Mouse (Mus musculus) MEL (cell line): Measurements from ENCODE around the gene Dennd1b. TPM values are rescaled to one million over a fixed set of nuclear protein-coding genes. Genes with fewer than 3 reads are reported as not detected.

Experiments used
- DNase-seq: peaks from one replicate; pipeline ENCODE4 v3.0.0; 2011; ENCODE audit warnings: low read depth, low spot score
- H3K27ac ChIP-seq: 2 replicates; pipeline ENCODE4 v1.5.1; 2012; ENCODE audit warnings: low read depth, mild to moderate bottlenecking, control low read depth, low read length, moderate library complexity; ENCODE audit not compliant: control insufficient read depth
- H3K27me3 ChIP-seq, 2 experiments: fragments of 150-350 bp in 1 of 2; sonication (generic) in 1 of 2; 2 replicates each; pipeline ENCODE4 v1.6.1; 2012; ENCODE audit warnings: low read length in 2 of 2, mild to moderate bottlenecking in 2 of 2, improper control_type of control experiment in 1 of 2, moderate library complexity in 1 of 2; ENCODE audit not compliant: insufficient read depth in 2 of 2, control insufficient read depth in 1 of 2
- H3K36me3 ChIP-seq, 2 experiments: 2 replicates each; pipeline ENCODE4 v1.6.1; 2012 to 2014; ENCODE audit warnings: low read length in 2 of 2, improper control_type of control experiment in 1 of 2, inconsistent platforms in 1 of 2, mild to moderate bottlenecking in 1 of 2; ENCODE audit not compliant: insufficient read depth in 2 of 2, control insufficient read depth in 1 of 2
- H3K4me1 ChIP-seq, 2 experiments: fragments of 150-350 bp in 1 of 2; sonication (generic) in 1 of 2; 2 replicates each; pipeline ENCODE4 v1.6.1; 2012; ENCODE audit warnings: low read length in 2 of 2, improper control_type of control experiment in 1 of 2, mild to moderate bottlenecking in 1 of 2; ENCODE audit not compliant: insufficient read depth in 2 of 2, control insufficient read depth in 1 of 2
- H3K4me3 ChIP-seq, 2 experiments: fragments of 150-350 bp in 1 of 2; sonication (generic) in 1 of 2; 2 replicates each; pipeline ENCODE4 v1.5.1; 2012; ENCODE audit warnings: low read depth in 2 of 2, low read length in 2 of 2, mild to moderate bottlenecking in 2 of 2, moderate library complexity in 2 of 2, control low read depth in 1 of 2, improper control_type of control experiment in 1 of 2; ENCODE audit not compliant: control insufficient read depth in 1 of 2, insufficient read depth in 1 of 2
- H3K79me2 ChIP-seq: 2 replicates; pipeline ENCODE4 v1.6.1; 2012; ENCODE audit warnings: mild to moderate bottlenecking, low read length, moderate library complexity; ENCODE audit not compliant: control insufficient read depth, poor library complexity, insufficient read depth
- H3K9ac ChIP-seq: 2 replicates; pipeline ENCODE4 v1.6.1; 2012; ENCODE audit warnings: low read depth, mild to moderate bottlenecking, control low read depth, low read length, moderate library complexity; ENCODE audit not compliant: control insufficient read depth, poor library complexity, severe bottlenecking
- H3K9me3 ChIP-seq: fragments of 150-350 bp; sonication (generic); replicated peaks from 2 replicates; pipeline ENCODE4 v1.6.1; 2012; ENCODE audit warnings: mild to moderate bottlenecking, low read length, improper control_type of control experiment, moderate library complexity; ENCODE audit not compliant: insufficient read depth
- CHD1 ChIP-seq: IDR thresholded peaks from 2 replicates; pipeline ENCODE4 v1.6.1; 2012; ENCODE audit warnings: low read depth, mild to moderate bottlenecking, inconsistent platforms, low read length, improper control_type of control experiment
- CHD2 ChIP-seq: IDR thresholded peaks from 2 replicates; pipeline ENCODE4 v1.6.1; 2011; ENCODE audit warnings: low read length, improper control_type of control experiment
- CTCF ChIP-seq, 3 experiments: IDR thresholded peaks in 2 of 3; conservative IDR thresholded peaks in 1 of 3; 2 replicates each; pipeline ENCODE4 v1.5.1; 2011 to 2012; ENCODE audit warnings: low read length in 3 of 3, low read depth in 2 of 3, mild to moderate bottlenecking in 2 of 3, improper control_type of control experiment in 1 of 3, inconsistent platforms in 1 of 3, mixed read lengths in 1 of 3, moderate library complexity in 1 of 3; ENCODE audit not compliant: control insufficient read depth in 1 of 3, insufficient read depth in 1 of 3, poor library complexity in 1 of 3, severe bottlenecking in 1 of 3
- ELF1 ChIP-seq: IDR thresholded peaks from 2 replicates; pipeline ENCODE4 v1.6.1; 2014; ENCODE audit warnings: low read depth, mild to moderate bottlenecking, inconsistent platforms, low read length, improper control_type of control experiment, moderate library complexity
- ETS1 ChIP-seq: IDR thresholded peaks from 2 replicates; pipeline ENCODE4 v1.6.1; 2012; ENCODE audit warnings: low read depth, mild to moderate bottlenecking, inconsistent platforms, low read length, improper control_type of control experiment, moderate library complexity
- GABPA ChIP-seq: IDR thresholded peaks from 2 replicates; pipeline ENCODE4 v1.6.1; 2012; ENCODE audit warnings: low read depth, mild to moderate bottlenecking, inconsistent platforms, low read length, improper control_type of control experiment, moderate library complexity
- GATA1 ChIP-seq: IDR thresholded peaks from 2 replicates; pipeline ENCODE4 v1.6.1; 2011; ENCODE audit warnings: low read depth, low read length, improper control_type of control experiment
- HCFC1 ChIP-seq: IDR thresholded peaks from 2 replicates; pipeline ENCODE4 v1.6.1; 2012; ENCODE audit warnings: low read depth, mild to moderate bottlenecking, inconsistent platforms, low read length, improper control_type of control experiment, moderate library complexity
- JUND ChIP-seq: IDR thresholded peaks from 2 replicates; pipeline ENCODE4 v1.6.1; 2011; ENCODE audit warnings: low read depth, mild to moderate bottlenecking, improper control_type of control experiment, low read length
- MAFK ChIP-seq: IDR thresholded peaks from 2 replicates; pipeline ENCODE4 v1.6.1; 2011; ENCODE audit warnings: low read depth, mild to moderate bottlenecking, low read length, improper control_type of control experiment, borderline replicate concordance
- MAZ ChIP-seq: IDR thresholded peaks from 2 replicates; pipeline ENCODE4 v1.6.1; 2012; ENCODE audit warnings: low read depth, mild to moderate bottlenecking, inconsistent platforms, low read length, improper control_type of control experiment
- MEF2A ChIP-seq: IDR thresholded peaks from 2 replicates; pipeline ENCODE4 v1.6.1; 2014; ENCODE audit warnings: low read depth, mild to moderate bottlenecking, inconsistent platforms, low read length, improper control_type of control experiment; ENCODE audit not compliant: poor library complexity, insufficient replicate concordance, severe bottlenecking; ENCODE audit errors: extremely low read depth
- MXI1 ChIP-seq: IDR thresholded peaks from 2 replicates; pipeline ENCODE4 v1.6.1; 2011; ENCODE audit warnings: mild to moderate bottlenecking, low read depth, low read length, improper control_type of control experiment
- NELFE ChIP-seq: IDR thresholded peaks from 2 replicates; pipeline ENCODE4 v1.6.1; 2011; ENCODE audit warnings: low read depth, low read length, improper control_type of control experiment
- POLR2A ChIP-seq, 2 experiments: IDR thresholded peaks; 2 replicates each; pipeline ENCODE4 v1.6.1; 2011 to 2012; ENCODE audit warnings: low read length in 2 of 2, mild to moderate bottlenecking in 2 of 2, control low read depth in 1 of 2, improper control_type of control experiment in 1 of 2, low read depth in 1 of 2, moderate library complexity in 1 of 2; ENCODE audit not compliant: control insufficient read depth in 1 of 2, insufficient read depth in 1 of 2, poor library complexity in 1 of 2
- POLR2AphosphoS5 ChIP-seq: IDR thresholded peaks from 2 replicates; pipeline ENCODE4 v1.6.1; 2012; ENCODE audit warnings: low read depth, borderline replicate concordance, mild to moderate bottlenecking, inconsistent platforms, low read length, moderate library complexity, mixed read lengths
- SIN3A ChIP-seq: IDR thresholded peaks from 2 replicates; pipeline ENCODE4 v1.6.1; 2012; ENCODE audit warnings: low read length, improper control_type of control experiment, inconsistent platforms
- TCF12 ChIP-seq: IDR thresholded peaks from 2 replicates; pipeline ENCODE4 v1.6.1; 2014; ENCODE audit warnings: low read depth, mild to moderate bottlenecking, inconsistent platforms, low read length, improper control_type of control experiment, moderate library complexity
- UBTF ChIP-seq: IDR thresholded peaks from 2 replicates; pipeline ENCODE4 v1.6.1; 2012; ENCODE audit warnings: low read depth, mild to moderate bottlenecking, inconsistent platforms, low read length, improper control_type of control experiment, moderate library complexity, borderline replicate concordance; ENCODE audit not compliant: insufficient read depth
- USF1 ChIP-seq: IDR thresholded peaks from 2 replicates; pipeline ENCODE4 v1.6.1; 2014; ENCODE audit warnings: low read depth, mild to moderate bottlenecking, inconsistent platforms, low read length, improper control_type of control experiment, moderate library complexity
- ZMIZ1 ChIP-seq: IDR thresholded peaks from 2 replicates; pipeline ENCODE4 v1.6.1; 2012; ENCODE audit warnings: low read depth, mild to moderate bottlenecking, inconsistent platforms, low read length, improper control_type of control experiment, moderate library complexity
- polyA plus RNA-seq, 2 experiments: library from polyadenylated mRNA; stranded (reverse) in 1 of 2; unstranded in 1 of 2; fragments of >175 nt in 1 of 2; fragments of >200 nt in 1 of 2; gene quantifications; 2 replicates each; pipeline versions ENCODE4 v1.2.1 to v1.2.4; 2012; ENCODE audit warnings: low replicate concordance in 2 of 2, low read depth in 1 of 2; ENCODE audit not compliant: insufficient read length in 2 of 2, insufficient read depth in 1 of 2, missing spikeins in 1 of 2
- total RNA-seq: library from RNA; depleted of rRNA; stranded (reverse); fragments of 300-350 nt; gene quantifications from 2 replicates; pipeline ENCODE4 v1.2.3, GENCODE M21; 2012; rRNA removed

Gene Dennd1b
- total RNA-seq (4.1 and 4.9 TPM in 2 replicates), polyA plus RNA-seq (1 to 10 TPM in 1 of 2 experiments, not detected in 1; 3.9 TPM)

- TF ChIP-seq UBTF (peak; percentile 8; the same call in 1 of the 2 replicates), USF1 (no peak), SIN3A (peak; percentile 39; the same call in 1 of the 2 replicates), HCFC1 (peak; percentile 17; the same call in 1 of the 2 replicates), GABPA (no peak), NELFE (0 out of 2 replicates have a peak, but pooled peaks have one; percentile 31), ELF1 (peak; percentile 86), MAZ (0 out of 2 replicates have a peak, but pooled peaks have one; percentile 23), MXI1 (0 out of 2 replicates have a peak, but pooled peaks have one; percentile 4), JUND (no peak), POLR2A (IDR thresholded peaks at IDR 0.05; ENCODE audit: control insufficient read depth in 1 of 2, insufficient read depth in 1 of 2, low read depth in 1 of 2, low read length in 2 of 2, poor library complexity in 1 of 2) (peak; percentile 36 to 67; a peak in 2 of 4 replicates)
- Histone ChIP-seq H3K27ac (peak within 1 kb of the TSS; percentile 89), H3K27me3 (no peaks in the 10 kb centered on the region), H3K9me3 (no peaks in the 10 kb centered on the region), H3K79me2 (peaks cover 10% of the 10 kb centered on the region), H3K4me1 (peaks cover 0 to 11% of the 10 kb centered on the region in 2 experiments), H3K36me3 (peaks cover 0 to 13% of the 10 kb centered on the region in 2 experiments; a peak in 2 of 4 replicates), H3K9ac (peak within 1 kb of the TSS; percentile 88), H3K4me3 (peak within 1 kb of the TSS; percentile 74 to 87)
- peak; percentile 77 for DNase-seq
These were observed at the start of gene Dennd1b for GRCm38 (mm10) chr1:138963161-138963867. Dennd1b (plus strand) TSS chr1:138963435.

- H3K79me2 ChIP-seq: no peaks in the 10 kb centered on the region
- TF ChIP-seq HCFC1 (no peak), CHD2 (no peak), ELF1 (no peak), POLR2AphosphoS5 (no peak), ETS1 (no peak), CHD1 (no peak), MEF2A (no peak), ZMIZ1 (no peak), GABPA (no peak), MXI1 (no peak), MAFK (no peak), CTCF (IDR thresholded peaks at IDR 0.05 in 2 of 3, conservative IDR thresholded peaks at IDR 0.05 in 1 of 3; ENCODE audit: control insufficient read depth in 1 of 3, insufficient read depth in 1 of 3, low read depth in 2 of 3, low read length in 3 of 3, poor library complexity in 1 of 3, severe bottlenecking in 1 of 3) (no peak), GATA1 (no peak), TCF12 (no peak)
- H3K9me3 ChIP-seq: no peaks in the 10 kb centered on the region
- H3K9ac ChIP-seq: no peak overlapping the region
- H3K27me3 ChIP-seq: no peaks in the 10 kb centered on the region
- no peak overlapping the region for H3K4me3 ChIP-seq
- H3K4me1 ChIP-seq: peaks cover 0 to 6% of the 10 kb centered on the region in 2 experiments; a peak in 3 of 4 replicates
- no peak for DNase-seq
- peaks cover 0 to 6% of the 10 kb centered on the region in 2 experiments; a peak in 2 of 4 replicates for H3K36me3 ChIP-seq
- no peak overlapping the region for H3K27ac ChIP-seq
These were observed 47.6 kb upstream of the Dennd1b start for GRCm38 (mm10) chr1:138915596-138915995.
